Mouse (Mus musculus) regulatory T cell (primary cell): Measurements from ENCODE around the gene Xlr4c.
"Not testable (repeated sequence)": the region's sequence is repeated elsewhere in the genome, so short reads cannot be mapped to it uniquely, and the experiment has no call there.

Experiments
- in situ Hi-C: fragments of 300-600 bp; cut with MboI, MseI; formaldehyde crosslinking; loops from one replicate; pipeline ENCODE4 v1.15.1; 2025; ENCODE audit warnings: high pct_unique_total_duplicates

Gene Xlr4c

GRCm38 (mm10) chrX:73242821-73243325, at the start of gene Xlr4c:
TSS of gene Xlr4c (minus strand) at chrX:73243130.
- in situ Hi-C loops: loop anchor here (5.0 to 10.0 kb wide), 2 partner anchors 1482 to 1699 kb away; no protein-coding TSS in a partner anchor

DNA sequence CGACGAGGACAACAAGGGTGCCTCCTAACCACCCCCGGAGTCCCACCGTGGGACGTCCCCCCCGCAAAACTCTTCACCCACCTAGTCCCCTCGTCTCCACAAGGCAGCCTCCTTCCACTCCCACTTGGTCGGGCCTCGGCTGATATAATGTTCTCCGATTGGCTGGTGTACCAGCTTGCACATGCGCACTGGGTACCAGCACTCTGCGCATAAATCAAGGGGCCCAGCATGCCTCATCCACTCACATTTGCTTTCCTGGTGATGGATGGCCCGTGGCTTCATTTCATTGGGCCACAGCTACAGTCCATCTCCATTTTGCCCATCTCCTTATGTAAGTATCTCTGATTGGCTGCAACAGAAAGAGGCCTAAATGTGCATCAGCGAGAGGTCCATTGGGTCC, 22.3 kb upstream of the Xlr4c start, which contains the start of gene Xlr3c:
Gene Xlr3c (minus strand): TSS at position 121 of the 400 bp plus-strand sequence.
- in situ Hi-C loops: not testable (repeated sequence)

GRCm38 (mm10) chrX:73262428-73262827, 19.5 kb upstream of the Xlr4c start:
- in situ Hi-C loops: loop anchor here (5.0 kb wide), 1 partner anchor 1435 kb away; no protein-coding TSS in a partner anchor

DNA sequence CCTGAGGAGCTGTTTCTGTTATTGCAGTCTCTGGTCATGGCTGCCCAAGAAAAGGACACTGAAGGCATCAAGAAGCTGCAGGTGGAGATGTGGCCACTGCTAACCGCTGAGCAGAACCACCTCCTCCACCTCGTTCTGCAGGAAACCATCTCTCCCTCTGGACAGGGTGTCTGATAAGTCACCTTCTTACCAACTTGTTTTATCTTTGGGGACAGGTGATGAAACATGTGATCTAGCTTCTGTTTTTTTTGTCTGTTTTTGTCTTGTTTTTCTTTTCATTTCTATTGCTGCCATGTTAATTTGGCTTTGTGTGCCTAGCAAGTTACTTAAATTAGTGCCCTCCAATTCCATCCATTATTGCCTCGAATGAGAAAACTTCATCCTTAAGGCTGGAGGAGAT, 13.6 kb downstream of the Xlr4c start:
- in situ Hi-C loops: no loop called here

GRCm38 (mm10) chrX:73228606-73229214, 14.2 kb downstream of the Xlr4c start:
- in situ Hi-C loops: no loop called here

GRCm38 (mm10) chrX:73227914-73228605, 14.9 kb downstream of the Xlr4c start, which contains the start of gene F8a:
TSS of gene F8a (plus strand) at chrX:73228291.
- in situ Hi-C loops: no loop called here

DNA sequence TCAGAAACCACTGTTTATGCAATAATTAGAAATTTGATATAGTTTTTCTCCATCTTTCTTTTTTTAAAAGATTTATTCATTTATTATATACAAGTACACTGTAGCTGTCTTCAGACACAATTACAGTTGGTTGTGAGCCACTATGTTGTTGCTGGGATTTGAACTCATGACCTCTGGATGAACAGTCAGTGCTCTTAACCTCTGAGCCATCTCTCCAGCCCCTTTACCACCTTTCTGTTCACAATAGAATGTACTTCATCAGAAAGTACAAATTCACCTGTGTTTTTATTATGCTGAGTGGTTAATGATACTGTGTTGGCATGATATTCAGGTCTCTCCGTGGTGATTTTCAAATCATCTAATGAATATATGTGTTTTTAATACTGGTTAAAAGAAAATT, 17.6 kb downstream of the Xlr4c start:
- in situ Hi-C loops: no loop called here

GRCm38 (mm10) chrX:73213819-73214564, 28.9 kb downstream of the Xlr4c start, which contains the start of gene Xlr4b:
TSS of gene Xlr4b (plus strand) at chrX:73214333.
- in situ Hi-C loops: loop anchor here (10.0 kb wide), 1 partner anchor 1511 kb away; no protein-coding TSS in a partner anchor

GRCm38 (mm10) chrX:73191934-73192333, 51.0 kb downstream of the Xlr4c start, which contains the start of gene Xlr3b:
TSS of gene Xlr3b (plus strand) at chrX:73192207.
- in situ Hi-C loops: not testable (repeated sequence)
